Mouse (Mus musculus) heart, embryonic 11.5 days (tissue): ENCODE data around the gene Hist1h1b. TPM values are rescaled to one million over a fixed set of nuclear protein-coding genes. Genes with fewer than 3 reads are reported as not detected.
"Not testable (repeated sequence)": the region's sequence is repeated elsewhere in the genome, so short reads cannot be mapped to it uniquely, and the experiment has no call there.

Source experiments
- ATAC-seq: fragments of 200-750 bp; cut with Nextera tagmentation; replicated peaks from 2 replicates; pipeline ENCODE4 v1.8.0; 2017; ENCODE audit warnings: moderate library complexity; ENCODE audit not compliant: insufficient number of reproducible peaks, low FRiP score, low TSS enrichment
- H3K27ac ChIP-seq: fragments of 300-500 bp; sonication (generic); 2 replicates; pipeline ENCODE4 v1.5.1; 2014; ENCODE audit warnings: mild to moderate bottlenecking, low read depth, low read length
- H3K27me3 ChIP-seq: fragments of 300-500 bp; sonication (generic); 2 replicates; pipeline ENCODE4 v1.6.1; 2014; ENCODE audit warnings: mild to moderate bottlenecking, low read length, mixed read lengths; ENCODE audit not compliant: control insufficient read depth, insufficient read depth
- H3K36me3 ChIP-seq: fragments of 300-500 bp; sonication (generic); 2 replicates; pipeline ENCODE4 v1.6.1; 2014; ENCODE audit warnings: mild to moderate bottlenecking, low read length, moderate library complexity, mixed read lengths; ENCODE audit not compliant: control insufficient read depth, insufficient read depth
- H3K4me1 ChIP-seq: fragments of 300-500 bp; sonication (generic); 2 replicates; pipeline ENCODE4 v1.6.1; 2014; ENCODE audit warnings: low read length; ENCODE audit not compliant: control insufficient read depth, insufficient read depth
- H3K4me2 ChIP-seq: fragments of 300-500 bp; sonication (generic); 2 replicates; pipeline ENCODE4 v1.6.1; 2014; ENCODE audit warnings: mild to moderate bottlenecking, moderate library complexity
- H3K4me3 ChIP-seq: fragments of 300-500 bp; sonication (generic); 2 replicates; pipeline ENCODE4 v1.5.1; 2014; ENCODE audit warnings: low read depth, low read length
- H3K9ac ChIP-seq: fragments of 300-500 bp; sonication (generic); 2 replicates; pipeline ENCODE4 v1.6.1; 2014; ENCODE audit warnings: mild to moderate bottlenecking, low read depth, low read length, moderate library complexity
- H3K9me3 ChIP-seq: fragments of 300-500 bp; sonication (generic); replicated peaks from 2 replicates; pipeline ENCODE4 v1.6.1; 2016; ENCODE audit warnings: low read length; ENCODE audit not compliant: control insufficient read depth
- WGBS: fragments of 180-500 bp; shearing (Covaris S2); extraction: QIAGEN DNeasy Blood & Tissue Kit; methylation state at CpG from one replicate; pipeline ENCODE4 v1.1.7; 2014; ENCODE audit not compliant: insufficient replicate concordance; 5-methylcytosine and 5-hydroxymethylcytosine counted together
- polyA plus RNA-seq: library from polyadenylated mRNA; unstranded; fragments of >200 nt; fragmentation: Nextera tagmentation; extraction: Ambion mirVana; gene quantifications from 2 replicates; pipeline ENCODE4 v1.2.1, GENCODE M21; 2014

Hist1h1b gene
- polyA plus RNA-seq, 1 experiment from 2014 or later: 10.8 TPM

DNA sequence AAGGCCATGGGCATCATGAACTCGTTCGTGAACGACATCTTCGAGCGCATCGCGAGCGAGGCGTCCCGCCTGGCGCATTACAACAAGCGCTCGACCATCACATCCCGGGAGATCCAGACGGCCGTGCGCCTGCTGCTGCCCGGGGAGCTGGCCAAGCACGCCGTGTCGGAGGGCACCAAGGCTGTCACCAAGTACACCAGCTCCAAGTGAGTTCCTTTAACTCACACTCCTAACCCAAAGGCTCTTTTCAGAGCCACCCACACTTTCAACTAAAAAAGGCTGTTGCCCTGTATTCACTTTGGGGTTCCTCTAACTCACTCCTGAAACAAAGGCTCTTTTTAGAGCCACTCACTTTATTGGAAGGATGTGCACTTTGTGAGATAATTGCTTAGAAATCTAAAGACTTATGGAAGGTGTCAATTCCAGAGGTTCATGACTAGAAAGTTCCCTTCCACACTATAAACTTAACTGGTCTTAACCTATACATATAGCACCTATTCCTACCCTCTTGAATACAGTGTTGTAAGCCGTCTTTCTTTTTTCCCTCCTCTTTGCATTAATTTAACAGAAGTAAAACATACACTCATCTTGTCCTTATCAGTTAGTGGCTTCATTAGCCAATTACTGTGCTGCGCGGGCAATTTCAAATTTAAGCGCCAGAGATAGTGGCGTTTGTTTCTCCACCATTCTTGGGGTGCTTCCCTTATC, 26.0 kb downstream of the Hist1h1b start:
- not testable (repeated sequence) for H3K9me3 ChIP-seq, H3K36me3 ChIP-seq, H3K27me3 ChIP-seq
- H3K4me3 ChIP-seq: peak overlapping the region; percentile 49
- under 1% methylated on average over 21 of the region's 26 CpGs for WGBS
- H3K4me2 ChIP-seq: peak overlapping the region; percentile 71
- peak; percentile 4; the same call in 1 of the 2 replicates for ATAC-seq
- peaks cover 12% of the 10 kb centered on the region for H3K4me1 ChIP-seq
- peak overlapping the region; percentile 76 for H3K9ac ChIP-seq
- peak overlapping the region; percentile 90 for H3K27ac ChIP-seq

DNA sequence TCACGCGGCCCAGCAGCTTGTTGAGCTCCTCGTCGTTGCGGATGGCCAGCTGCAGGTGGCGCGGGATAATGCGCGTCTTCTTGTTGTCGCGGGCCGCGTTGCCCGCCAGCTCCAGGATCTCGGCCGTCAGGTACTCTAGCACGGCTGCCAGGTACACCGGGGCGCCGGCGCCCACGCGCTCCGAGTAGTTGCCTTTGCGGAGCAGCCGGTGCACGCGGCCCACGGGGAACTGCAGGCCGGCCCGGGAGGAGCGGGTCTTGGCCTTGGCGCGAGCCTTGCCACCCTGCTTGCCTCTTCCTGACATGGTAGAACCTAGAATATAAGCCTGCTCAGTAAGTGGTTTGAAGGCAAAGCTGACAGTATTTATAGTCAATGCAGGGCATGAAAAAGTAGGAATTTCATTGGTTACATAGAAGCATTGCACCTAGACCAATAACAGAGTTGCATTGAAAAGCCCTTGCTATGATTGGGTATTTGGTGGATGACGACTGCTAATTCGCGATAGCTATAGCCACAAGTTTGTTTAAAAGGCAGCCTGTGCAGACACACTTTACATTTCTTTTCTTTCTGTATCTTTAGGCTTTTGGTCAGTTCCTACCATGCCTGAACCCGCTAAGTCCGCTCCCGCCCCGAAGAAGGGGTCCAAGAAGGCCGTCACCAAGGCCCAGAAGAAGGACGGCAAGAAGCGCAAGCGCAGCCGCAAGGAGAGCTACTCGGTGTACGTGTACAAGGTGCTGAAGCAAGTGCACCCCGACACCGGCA, 26.7 kb downstream of the Hist1h1b start, which contains the start of the genes Hist1h2ak and Hist1h2bn:
Hist1h2ak (minus strand) TSS at position 304 of the 762 bp plus-strand sequence.
Hist1h2bn (plus strand) TSS at position 600 of the 762 bp plus-strand sequence.
- H3K27me3 ChIP-seq, H3K9me3 ChIP-seq, H3K36me3 ChIP-seq: not testable (repeated sequence)
- ATAC-seq: peak; percentile 88
- H3K4me1 ChIP-seq: peaks cover 13% of the 10 kb centered on the region
- H3K4me2 ChIP-seq: peak within 1 kb of the TSS; percentile 71
- H3K9ac ChIP-seq: peak within 1 kb of the TSS; percentile 76
- 0% methylated on average over 36 of the region's 50 CpGs for WGBS
- peak within 1 kb of the TSS; percentile 49 for H3K4me3 ChIP-seq
- H3K27ac ChIP-seq: peak within 1 kb of the TSS; percentile 90

DNA sequence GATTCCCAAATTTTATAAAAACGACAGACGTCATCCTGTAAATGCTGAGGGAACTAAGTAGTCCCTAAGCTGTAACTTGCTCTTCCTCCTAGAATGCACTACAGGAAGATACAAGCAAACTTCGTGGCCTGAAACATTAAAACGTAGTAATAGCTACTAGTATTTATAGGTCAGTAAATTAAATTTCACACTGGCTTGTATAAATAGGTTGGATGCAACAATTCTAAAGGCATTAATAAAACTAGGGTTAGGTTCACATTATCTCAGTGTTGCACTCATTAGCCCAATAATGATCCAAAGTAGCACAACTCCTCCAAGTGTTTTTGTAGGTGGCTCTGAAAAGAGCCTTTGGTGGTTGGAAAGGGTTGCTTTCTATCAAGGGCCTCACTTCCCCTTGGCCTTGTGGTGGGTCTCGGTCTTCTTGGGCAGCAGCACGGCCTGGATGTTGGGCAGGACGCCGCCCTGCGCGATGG, 27.3 kb downstream of the Hist1h1b start:
- 4% methylated on average over 10 of the region's 10 CpGs for WGBS
- Histone ChIP-seq H3K9me3 (no peaks in the 10 kb centered on the region), H3K4me1 (peaks cover 13% of the 10 kb centered on the region), H3K27ac (peak overlapping the region; percentile 85), H3K27me3 (no peaks in the 10 kb centered on the region), H3K36me3 (no peaks in the 10 kb centered on the region), H3K4me3 (peak overlapping the region; percentile 42), H3K9ac (peak overlapping the region; percentile 65), H3K4me2 (peak overlapping the region; percentile 62)
- ATAC-seq: no peak; the same call in 1 of the 2 replicates

DNA sequence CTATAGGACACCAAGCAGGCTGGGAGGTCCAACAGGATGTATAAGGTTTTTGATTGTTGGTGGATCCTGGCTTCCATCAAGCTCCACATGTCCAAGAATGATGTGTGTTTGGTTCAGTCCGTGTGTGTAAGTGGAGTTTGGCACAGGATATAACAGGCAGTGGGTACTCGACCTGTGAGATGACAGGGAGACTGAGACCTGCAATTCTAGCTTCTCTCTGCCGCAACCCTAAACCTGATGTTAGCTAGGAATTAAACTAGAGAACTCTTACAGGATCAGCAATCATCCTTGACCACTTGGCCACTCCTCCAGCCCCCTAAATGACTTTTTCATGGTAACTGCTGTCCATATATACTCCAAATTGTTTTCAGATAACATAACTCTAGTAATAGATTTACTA, 28.1 kb downstream of the Hist1h1b start:
- H3K4me3 ChIP-seq: no peak overlapping the region
- no peak overlapping the region for H3K9ac ChIP-seq

DNA sequence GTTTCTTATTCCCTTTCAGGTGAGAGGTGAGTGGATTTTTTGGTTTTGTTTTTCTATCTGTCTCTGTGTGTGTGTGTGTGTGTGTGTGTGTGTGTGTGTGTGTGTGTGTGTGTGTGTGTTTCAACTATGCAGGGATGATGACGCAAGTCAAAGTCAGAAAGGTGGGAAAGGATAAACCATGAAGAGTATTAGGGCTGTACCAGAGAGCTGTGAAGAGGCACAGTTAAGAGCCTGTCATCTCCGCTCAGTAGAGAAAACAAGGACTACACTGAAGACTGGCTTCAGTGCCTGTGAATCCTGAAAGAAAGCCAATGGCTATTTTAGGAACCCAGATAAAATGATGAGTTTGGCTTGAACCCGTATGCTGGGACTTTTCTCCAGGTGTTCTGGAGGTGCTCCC, 28.6 kb downstream of the Hist1h1b start:
- no peak for ATAC-seq
- Histone ChIP-seq H3K36me3 (no peaks in the 10 kb centered on the region), H3K4me3 (no peak overlapping the region), H3K4me1 (peaks cover 13% of the 10 kb centered on the region), H3K27me3 (no peaks in the 10 kb centered on the region), H3K27ac (peak overlapping the region; percentile 85), H3K9me3 (no peaks in the 10 kb centered on the region), H3K9ac (peak overlapping the region; percentile 22; the same call in 1 of the 2 replicates), H3K4me2 (peak overlapping the region; percentile 62; the same call in 1 of the 2 replicates)
- 39% methylated on average over 3 of the region's 3 CpGs for WGBS

More for the DNA sequence above, 28.1 kb downstream of the Hist1h1b start:
- Histone ChIP-seq H3K36me3 (no peaks in the 10 kb centered on the region), H3K27ac (peak overlapping the region; percentile 85), H3K27me3 (no peaks in the 10 kb centered on the region), H3K4me1 (peaks cover 13% of the 10 kb centered on the region), H3K4me2 (peak overlapping the region; percentile 62), H3K9me3 (no peaks in the 10 kb centered on the region)
- 43% methylated on average over 3 of the region's 3 CpGs for WGBS
- no peak for ATAC-seq

DNA sequence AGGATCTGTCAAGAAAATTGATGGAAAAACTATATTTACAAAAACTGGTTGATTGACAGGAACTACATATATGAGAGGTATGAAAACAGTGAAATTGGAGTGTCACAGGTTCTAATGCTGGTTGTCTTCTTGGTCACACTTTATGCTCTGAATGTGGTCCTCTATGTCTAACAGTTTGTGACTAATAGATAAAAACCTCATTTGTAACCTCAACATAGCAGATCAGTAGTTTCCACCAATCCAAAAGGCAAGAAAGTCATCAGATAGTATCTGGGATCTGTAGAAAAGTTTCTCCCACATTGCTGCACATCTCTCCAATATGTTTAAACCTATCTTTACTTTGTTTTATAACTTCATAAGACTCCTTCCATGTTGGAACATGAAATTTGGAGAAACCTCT, 29.0 kb downstream of the Hist1h1b start:
- no peaks in the 10 kb centered on the region for H3K9me3 ChIP-seq
- peak overlapping the region; percentile 85; the same call in 1 of the 2 replicates for H3K27ac ChIP-seq
- no peak overlapping the region; the same call in 1 of the 2 replicates for H3K9ac ChIP-seq
- no peak overlapping the region for H3K4me2 ChIP-seq
- ATAC-seq: no peak
- no peaks in the 10 kb centered on the region for H3K27me3 ChIP-seq
- no peak overlapping the region for H3K4me3 ChIP-seq
- no peaks in the 10 kb centered on the region for H3K36me3 ChIP-seq
- H3K4me1 ChIP-seq: peaks cover 13% of the 10 kb centered on the region

DNA sequence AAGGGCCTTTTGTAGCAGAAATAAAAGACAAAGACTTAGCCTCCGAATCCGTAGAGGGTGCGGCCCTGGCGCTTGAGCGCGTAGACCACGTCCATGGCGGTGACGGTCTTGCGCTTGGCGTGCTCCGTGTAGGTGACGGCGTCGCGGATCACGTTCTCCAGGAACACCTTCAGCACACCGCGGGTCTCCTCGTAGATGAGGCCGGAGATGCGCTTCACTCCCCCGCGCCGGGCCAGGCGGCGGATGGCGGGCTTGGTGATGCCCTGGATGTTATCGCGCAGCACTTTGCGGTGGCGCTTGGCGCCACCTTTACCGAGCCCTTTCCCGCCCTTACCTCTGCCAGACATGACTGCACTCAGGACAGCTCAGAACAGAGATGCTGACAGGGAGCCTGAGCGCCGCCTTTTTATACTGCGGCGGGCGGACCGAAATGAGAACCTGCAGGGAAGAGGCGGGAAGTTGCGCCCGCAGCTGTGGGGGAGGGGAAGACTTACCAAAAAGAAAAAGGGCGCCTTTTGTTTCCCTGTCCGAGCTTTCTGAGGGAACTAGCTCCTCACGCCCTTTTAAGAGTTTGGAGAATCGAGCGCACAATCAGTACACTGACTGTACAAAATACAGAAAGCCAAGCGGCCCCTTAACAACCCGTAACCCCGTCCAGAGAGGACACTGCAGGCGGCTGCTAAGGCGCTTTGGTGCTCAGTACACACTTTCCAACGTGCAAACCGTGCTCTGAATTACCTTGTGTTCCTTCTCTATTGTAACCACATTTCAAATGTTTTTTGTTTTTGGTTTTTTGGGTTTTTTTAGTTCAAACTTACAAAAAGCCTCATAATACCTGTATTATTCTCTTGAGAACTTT, 30.0 kb downstream of the Hist1h1b start, which contains the start of gene Hist1h4k:
Hist1h4k (minus strand) TSS at position 347 of the 859 bp plus-strand sequence.
- Histone ChIP-seq H3K4me2 (peak within 1 kb of the TSS; percentile 79), H3K27ac (peak within 1 kb of the TSS; percentile 91), H3K4me3 (peak within 1 kb of the TSS; percentile 57), H3K4me1 (peaks cover 13% of the 10 kb centered on the region), H3K9ac (peak within 1 kb of the TSS; percentile 72)
- not testable (repeated sequence) for H3K27me3 ChIP-seq, H3K36me3 ChIP-seq, H3K9me3 ChIP-seq
- ATAC-seq: peak; percentile 85
- under 1% methylated on average over 45 of the region's 56 CpGs for WGBS
